Mouse (Mus musculus) retina, postnatal 1 day (tissue): Measurements from ENCODE around the gene Polg2.

Experiments used
- DNase-seq: peaks from one replicate; pipeline ENCODE4 v3.0.0-alpha.2; 2012

The Polg2 gene

DNA sequence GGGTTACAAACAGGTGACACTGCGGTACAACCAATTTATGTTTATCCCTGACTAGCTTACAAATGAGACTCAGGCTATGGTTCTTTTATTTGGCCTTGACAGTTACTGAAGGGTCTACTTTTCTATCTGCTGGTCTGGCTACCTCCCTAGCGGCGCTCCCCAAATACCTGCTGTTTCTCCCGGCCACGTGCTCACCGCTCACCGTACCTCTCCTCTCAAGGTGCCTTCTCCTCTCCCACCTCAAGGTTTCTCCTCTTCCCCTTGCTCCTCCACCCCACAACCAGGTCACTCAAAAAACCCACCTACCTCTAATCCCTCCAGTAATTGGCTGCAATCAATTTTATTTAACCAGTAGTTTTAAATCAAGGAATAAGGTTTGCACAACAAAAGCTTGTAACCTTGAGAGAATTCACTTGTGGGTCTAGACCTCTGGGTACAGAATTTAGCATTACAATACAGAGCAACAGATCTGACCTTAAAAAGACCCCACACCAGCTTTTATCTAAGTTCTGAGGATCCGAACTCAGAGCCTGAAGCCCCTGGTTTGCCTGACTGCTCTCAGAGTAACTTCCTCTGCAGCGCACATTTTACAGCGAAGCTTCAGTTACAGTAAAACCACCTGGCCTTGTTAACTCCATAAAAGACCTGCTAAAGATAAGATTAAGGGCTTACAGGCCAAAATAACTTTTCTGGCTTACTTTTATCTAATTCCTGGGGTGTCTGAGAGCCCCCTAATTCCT lies 55.0 kb downstream of the Polg2 start:
- DNase-seq, result no peak

DNA sequence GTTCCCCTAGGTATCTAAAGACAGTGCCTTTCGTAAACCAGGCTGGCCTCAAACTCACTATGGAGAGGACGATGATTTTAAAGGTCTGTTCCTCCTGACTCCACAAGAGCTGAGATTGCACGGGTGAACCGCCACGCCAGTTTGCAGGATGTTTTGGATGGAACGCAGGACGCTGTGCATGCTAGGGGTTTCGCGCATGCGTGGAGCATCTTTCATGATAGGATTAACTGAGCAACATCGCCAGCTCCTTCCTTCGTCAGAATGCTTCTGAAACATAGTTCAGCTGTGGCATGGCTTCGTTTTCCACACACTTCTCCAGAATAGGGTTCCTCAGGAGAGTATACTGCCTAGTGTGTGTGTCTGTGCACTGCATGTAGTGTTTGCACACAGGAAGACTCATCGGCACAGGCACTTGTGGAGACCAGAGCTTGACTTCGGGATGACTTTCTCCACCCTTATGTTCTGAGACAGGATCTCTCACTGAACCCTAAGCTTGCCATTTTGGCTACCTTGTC lies 55.7 kb downstream of the Polg2 start:
- peak; percentile 38 for DNase-seq

DNA sequence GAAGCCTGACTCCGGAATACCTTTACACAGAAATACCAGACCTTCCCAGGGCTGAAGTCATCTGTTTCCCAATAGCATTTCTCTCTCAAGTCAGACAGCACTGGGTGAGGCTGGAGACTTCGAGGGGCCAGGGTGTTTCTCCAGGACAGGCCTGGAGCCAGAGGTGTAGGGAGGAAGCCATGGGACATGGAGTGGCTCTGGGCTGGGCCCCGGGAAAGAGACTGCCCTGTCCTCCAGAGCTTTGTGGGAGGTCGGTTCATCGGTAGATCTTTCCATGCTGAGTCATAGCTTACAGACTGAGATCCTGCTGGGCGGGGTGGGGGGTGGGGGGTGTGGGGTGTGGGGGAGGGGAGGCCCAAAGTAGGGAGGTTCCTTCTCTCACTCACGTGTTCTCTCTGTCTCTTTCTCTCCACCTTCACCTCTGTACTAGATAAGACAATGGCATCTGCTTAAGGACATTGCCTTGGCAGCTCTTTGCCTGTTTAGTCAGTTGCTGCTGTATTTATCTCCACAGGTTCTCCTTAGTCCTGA lies 56.4 kb downstream of the Polg2 start:
- DNase-seq, result no peak

DNA sequence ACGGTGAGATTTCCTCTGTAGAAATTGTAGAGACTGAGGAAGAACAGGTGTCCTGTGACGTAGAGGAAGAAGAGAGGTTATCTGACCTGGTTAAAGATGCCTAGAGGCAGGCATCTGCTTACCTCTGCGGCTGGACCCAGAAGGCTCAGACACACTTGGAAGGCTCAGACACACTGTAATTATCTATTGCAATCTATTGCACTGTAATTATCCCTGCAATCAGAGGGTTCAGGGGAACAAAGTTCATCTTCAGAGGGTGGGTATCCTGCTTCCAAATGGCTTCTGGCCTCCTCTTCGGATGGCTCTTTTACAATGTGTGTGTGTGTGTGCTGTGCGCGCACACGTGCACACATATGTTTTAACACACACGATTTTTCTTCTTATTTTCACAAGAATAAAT lies 59.0 kb downstream of the Polg2 start:
- no peak for DNase-seq
